Mouse (Mus musculus): ENCODE results near the gene Capn11. TPM values are rescaled to one million over a fixed set of nuclear protein-coding genes. Genes with fewer than 3 reads are reported as not detected.

Gene Capn11
- polyA plus RNA-seq, 1 experiment from 2014 or later: 0.72 TPM

GRCm38 (mm10) chr17:45610144-45610866, 48.8 kb downstream of the Capn11 start:
- no peak overlapping the region for H3K4me2 ChIP-seq (ENCODE audit: low read depth, low read length)

GRCm38 (mm10) chr17:45608396-45608795, 50.7 kb downstream of the Capn11 start:
- 82% methylated on average over 4 of the region's 4 CpGs for WGBS
- no peak for ATAC-seq (ENCODE audit: low read depth)
- no peak overlapping the region for H3K27ac ChIP-seq (ENCODE audit: low read length)

More at GRCm38 (mm10) chr17:45610144-45610866, 48.8 kb downstream of the Capn11 start:
- no peaks in the 10 kb centered on the region for H3K36me3 ChIP-seq (ENCODE audit: control insufficient read depth, insufficient read depth, low read length)
- H3K4me3 ChIP-seq (ENCODE audit: low read length): no peak overlapping the region
- H3K27me3 ChIP-seq (ENCODE audit: control insufficient read depth, insufficient read depth, low read depth, low read length): no peaks in the 10 kb centered on the region
- H3K9ac ChIP-seq (ENCODE audit: low read length): no peak overlapping the region
- peak; percentile 71 for ATAC-seq (ENCODE audit: low read depth)
- H3K27ac ChIP-seq (ENCODE audit: low read length): peak overlapping the region; percentile 10
- H3K4me1 ChIP-seq (replicated peaks; ENCODE audit: control insufficient read depth, insufficient read depth, low read length): 0 out of 2 replicates have a peak, but pooled peaks cover 5% of the 10 kb centered on the region
- H3K9me3 ChIP-seq (ENCODE audit: control insufficient read depth, low read length): peaks cover 3% of the 10 kb centered on the region; the same call in 1 of the 2 replicates
- 29% methylated on average over 5 of the region's 5 CpGs for WGBS

GRCm38 (mm10) chr17:45606992-45607879, 51.9 kb downstream of the Capn11 start:
- ATAC-seq (ENCODE audit: low read depth): no peak
- H3K4me3 ChIP-seq (ENCODE audit: low read length): no peak overlapping the region
- peaks cover 3% of the 10 kb centered on the region; the same call in 1 of the 2 replicates for H3K9me3 ChIP-seq (ENCODE audit: control insufficient read depth, low read length)
- no peak overlapping the region for H3K4me2 ChIP-seq (ENCODE audit: low read depth, low read length)
- no peaks in the 10 kb centered on the region for H3K36me3 ChIP-seq (ENCODE audit: control insufficient read depth, insufficient read depth, low read length)
- H3K27me3 ChIP-seq (ENCODE audit: control insufficient read depth, insufficient read depth, low read depth, low read length): no peaks in the 10 kb centered on the region
- 75% methylated on average over 15 of the region's 15 CpGs for WGBS
- 0 out of 2 replicates have a peak, but pooled peaks cover 5% of the 10 kb centered on the region for H3K4me1 ChIP-seq (replicated peaks; ENCODE audit: control insufficient read depth, insufficient read depth, low read length)
- H3K9ac ChIP-seq (ENCODE audit: low read length): no peak overlapping the region
- no peak overlapping the region for H3K27ac ChIP-seq (ENCODE audit: low read length)

More at GRCm38 (mm10) chr17:45608396-45608795, 50.7 kb downstream of the Capn11 start:
- no peaks in the 10 kb centered on the region for H3K36me3 ChIP-seq (ENCODE audit: control insufficient read depth, insufficient read depth, low read length)
- 0 out of 2 replicates have a peak, but pooled peaks cover 5% of the 10 kb centered on the region for H3K4me1 ChIP-seq (replicated peaks; ENCODE audit: control insufficient read depth, insufficient read depth, low read length)
- H3K27me3 ChIP-seq (ENCODE audit: control insufficient read depth, insufficient read depth, low read depth, low read length): no peaks in the 10 kb centered on the region
- no peak overlapping the region for H3K4me2 ChIP-seq (ENCODE audit: low read depth, low read length)
- H3K4me3 ChIP-seq (ENCODE audit: low read length): no peak overlapping the region
- H3K9ac ChIP-seq (ENCODE audit: low read length): no peak overlapping the region
- H3K9me3 ChIP-seq (ENCODE audit: control insufficient read depth, low read length): peaks cover 3% of the 10 kb centered on the region; the same call in 1 of the 2 replicates

GRCm38 (mm10) chr17:45602984-45603383, 56.1 kb downstream of the Capn11 start:
- H3K9me3 ChIP-seq (ENCODE audit: control insufficient read depth, low read length): peaks cover 3% of the 10 kb centered on the region; the same call in 1 of the 2 replicates
- ATAC-seq (ENCODE audit: low read depth): no peak
- 85% methylated on average over 3 of the region's 3 CpGs for WGBS
- H3K4me1 ChIP-seq (replicated peaks; ENCODE audit: control insufficient read depth, insufficient read depth, low read length): peaks cover 13% of the 10 kb centered on the region; the same call in 1 of the 2 replicates
- 0 out of 2 replicates have a peak, but pooled peaks cover 2% of the 10 kb centered on the region for H3K27me3 ChIP-seq (ENCODE audit: control insufficient read depth, insufficient read depth, low read depth, low read length)
- H3K9ac ChIP-seq (ENCODE audit: low read length): no peak overlapping the region
- no peak overlapping the region for H3K4me2 ChIP-seq (ENCODE audit: low read depth, low read length)
- H3K36me3 ChIP-seq (ENCODE audit: control insufficient read depth, insufficient read depth, low read length): no peaks in the 10 kb centered on the region
- no peak overlapping the region for H3K4me3 ChIP-seq (ENCODE audit: low read length)
- no peak overlapping the region for H3K27ac ChIP-seq (ENCODE audit: low read length)

GRCm38 (mm10) chr17:45601877-45602304, 57.2 kb downstream of the Capn11 start, which contains the start of gene Mymx:
Mymx (minus strand) TSS chr17:45602102.
- H3K4me1 ChIP-seq (replicated peaks; ENCODE audit: control insufficient read depth, insufficient read depth, low read length): peaks cover 14% of the 10 kb centered on the region
- ATAC-seq (ENCODE audit: low read depth): no peak
- H3K27me3 ChIP-seq (ENCODE audit: control insufficient read depth, insufficient read depth, low read depth, low read length): 0 out of 2 replicates have a peak, but pooled peaks cover 2% of the 10 kb centered on the region
- no peak within 1 kb of the TSS for H3K27ac ChIP-seq (ENCODE audit: low read length)
- WGBS: 52% methylated on average over 6 of the region's 6 CpGs
- H3K36me3 ChIP-seq (ENCODE audit: control insufficient read depth, insufficient read depth, low read length): no peaks in the 10 kb centered on the region
- no peaks in the 10 kb centered on the region for H3K9me3 ChIP-seq (ENCODE audit: control insufficient read depth, low read length)
- peak within 1 kb of the TSS; percentile 29 for H3K4me2 ChIP-seq (ENCODE audit: low read depth, low read length)
- H3K4me3 ChIP-seq (ENCODE audit: low read length): 0 out of 2 replicates have a peak within 1 kb of the TSS, but pooled peaks have one; percentile 9
- peak within 1 kb of the TSS; percentile 21 for H3K9ac ChIP-seq (ENCODE audit: low read length)

- Histone ChIP-seq H3K9me3 (ENCODE audit: control insufficient read depth, low read length) (no peaks in the 10 kb centered on the region), H3K27me3 (ENCODE audit: control insufficient read depth, insufficient read depth, low read depth, low read length) (0 out of 2 replicates have a peak, but pooled peaks cover 2% of the 10 kb centered on the region), H3K9ac (ENCODE audit: low read length) (peak overlapping the region; percentile 21), H3K4me3 (ENCODE audit: low read length) (0 out of 2 replicates have a peak overlapping the region, but pooled peaks have one; percentile 9), H3K27ac (ENCODE audit: low read length) (no peak overlapping the region), H3K36me3 (ENCODE audit: control insufficient read depth, insufficient read depth, low read length) (no peaks in the 10 kb centered on the region), H3K4me2 (ENCODE audit: low read depth, low read length) (peak overlapping the region; percentile 29), H3K4me1 (replicated peaks; ENCODE audit: control insufficient read depth, insufficient read depth, low read length) (peaks cover 20% of the 10 kb centered on the region)
- 18% methylated on average over 22 of the region's 22 CpGs for WGBS
- no peak for ATAC-seq (ENCODE audit: low read depth)
These were observed 57.8 kb downstream of the Capn11 start for GRCm38 (mm10) chr17:45601325-45601724.

- Histone ChIP-seq H3K27ac (ENCODE audit: low read length) (no peak overlapping the region), H3K36me3 (ENCODE audit: control insufficient read depth, insufficient read depth, low read length) (no peaks in the 10 kb centered on the region), H3K9ac (ENCODE audit: low read length) (no peak overlapping the region), H3K4me1 (replicated peaks; ENCODE audit: control insufficient read depth, insufficient read depth, low read length) (peaks cover 28% of the 10 kb centered on the region), H3K4me2 (ENCODE audit: low read depth, low read length) (no peak overlapping the region), H3K4me3 (ENCODE audit: low read length) (no peak overlapping the region), H3K27me3 (ENCODE audit: control insufficient read depth, insufficient read depth, low read depth, low read length) (0 out of 2 replicates have a peak, but pooled peaks cover 2% of the 10 kb centered on the region), H3K9me3 (ENCODE audit: control insufficient read depth, low read length) (no peaks in the 10 kb centered on the region)
- no peak for ATAC-seq (ENCODE audit: low read depth)
- WGBS: 72% methylated on average over 8 of the region's 8 CpGs
These were observed 58.9 kb downstream of the Capn11 start for GRCm38 (mm10) chr17:45600267-45600666.

- H3K36me3 ChIP-seq (ENCODE audit: control insufficient read depth, insufficient read depth, low read length): no peaks in the 10 kb centered on the region
- H3K9ac ChIP-seq (ENCODE audit: low read length): peak within 1 kb of the TSS; percentile 61
- H3K9me3 ChIP-seq (ENCODE audit: control insufficient read depth, low read length): no peaks in the 10 kb centered on the region
- H3K27me3 ChIP-seq (ENCODE audit: control insufficient read depth, insufficient read depth, low read depth, low read length): 0 out of 2 replicates have a peak, but pooled peaks cover 2% of the 10 kb centered on the region
- H3K27ac ChIP-seq (ENCODE audit: low read length): no peak within 1 kb of the TSS
- H3K4me3 ChIP-seq (ENCODE audit: low read length): peak within 1 kb of the TSS; percentile 44
- H3K4me1 ChIP-seq (replicated peaks; ENCODE audit: control insufficient read depth, insufficient read depth, low read length): peaks cover 30% of the 10 kb centered on the region
- peak within 1 kb of the TSS; percentile 71 for H3K4me2 ChIP-seq (ENCODE audit: low read depth, low read length)
- ATAC-seq (ENCODE audit: low read depth): peak; percentile 34
- 19% methylated on average over 31 of the region's 32 CpGs for WGBS
These were observed 59.5 kb downstream of the Capn11 start, which contains the start of gene Slc29a1 for GRCm38 (mm10) chr17:45599446-45600242. Slc29a1 (minus strand) TSS chr17:45599606.
